Mouse (Mus musculus): ENCODE results near the gene Npcd.

GRCm38 (mm10) chr15:79744001-79744400 is 90.0 kb downstream of the Npcd start:
- no peak for TF ChIP-seq CTCF (IDR thresholded peaks at IDR 0.05; ENCODE audit: borderline replicate concordance, control insufficient read depth, extremely low read depth, insufficient read depth, low read length, poor library complexity)
- no peak for TF ChIP-seq POLR2A (IDR thresholded peaks at IDR 0.05; ENCODE audit: control insufficient read depth, extremely low read depth, insufficient read depth, low read length, poor library complexity)
